Mouse (Mus musculus) lung, adult 2 months (tissue): ENCODE data around the gene Slc29a1.

ENCODE experiments used
- CTCF ChIP-seq: fragments of 200-500 bp; IDR thresholded peaks from 2 replicates; pipeline ENCODE4 v1.5.1; 2011; ENCODE audit warnings: mild to moderate bottlenecking, low read length, control low read depth; ENCODE audit not compliant: insufficient read depth
- POLR2A ChIP-seq: fragments of 200-500 bp; IDR thresholded peaks from 2 replicates; pipeline ENCODE4 v1.6.1; 2011; ENCODE audit warnings: low read depth, mild to moderate bottlenecking, control low read depth, low read length, borderline replicate concordance; ENCODE audit errors: extremely low read depth

GRCm38 (mm10) chr17:45549617-45550181 lies 49.7 kb downstream of the Slc29a1 start, which contains the start of gene Tmem151b:
- no peak for TF ChIP-seq POLR2A
- no peak for TF ChIP-seq CTCF
